Mouse (Mus musculus) gastrocnemius, postnatal 25 days (tissue): Measurements from ENCODE around the gene Rps13. TPM values are rescaled to one million over a fixed set of nuclear protein-coding genes. Genes with fewer than 3 reads are reported as not detected.

Experiments used
- DNase-seq: peaks from one replicate; pipeline ENCODE4 v3.0.0; 2022
- total RNA-seq, 2 experiments: library from RNA; stranded (reverse); gene quantifications; 1 replicate in 1 of 2; 2 replicates in 1 of 2; pipeline ENCODE4 v1.2.3; 2021

The Rps13 gene
- total RNA-seq, 2 experiments from 2014 or later = 232 to 233 TPM

DNA sequence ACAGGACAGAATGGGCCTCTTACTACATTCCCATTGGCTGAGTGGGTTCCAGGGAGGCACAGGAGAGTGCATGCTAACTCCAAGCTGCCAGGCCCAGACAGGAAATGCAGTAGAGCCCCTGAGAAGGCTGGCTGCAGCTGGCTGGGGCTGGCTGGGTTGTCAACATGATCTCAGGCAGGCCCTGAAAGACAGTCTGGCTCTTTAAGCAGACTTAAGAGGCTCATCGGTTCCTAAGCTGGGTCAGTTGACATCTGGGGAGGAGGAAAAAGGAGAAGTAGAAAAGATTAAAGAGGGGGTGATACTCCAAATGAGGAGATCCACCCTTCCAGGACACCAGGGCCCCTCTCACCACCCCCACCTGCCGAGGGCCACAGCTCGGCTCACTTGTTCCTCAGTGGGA, 39.0 kb downstream of the Rps13 start:
- DNase-seq = no peak

DNA sequence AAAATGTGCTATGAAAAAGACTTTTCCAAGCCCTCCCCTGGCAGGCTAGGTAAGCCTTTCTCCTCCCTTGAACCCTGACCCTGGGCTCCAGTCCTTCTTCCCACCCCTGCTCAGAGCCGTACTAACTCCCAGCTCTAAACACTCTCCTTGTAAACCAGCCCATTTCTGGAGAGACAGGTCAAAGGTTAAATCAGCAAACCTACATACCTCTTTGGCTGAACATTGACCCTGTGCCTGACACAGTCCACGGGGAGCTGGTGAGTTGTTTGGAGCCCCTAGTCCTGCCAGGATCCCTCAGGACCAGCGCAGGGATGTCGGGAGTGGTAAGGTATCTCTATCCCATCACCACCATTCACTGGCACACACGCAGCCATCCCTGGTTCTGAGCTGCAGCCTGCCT, 41.6 kb downstream of the Rps13 start:
- DNase-seq = no peak

- no peak for DNase-seq
Measured at GRCm38 (mm10) chr7:116290559-116290958, 43.4 kb downstream of the Rps13 start.

DNA sequence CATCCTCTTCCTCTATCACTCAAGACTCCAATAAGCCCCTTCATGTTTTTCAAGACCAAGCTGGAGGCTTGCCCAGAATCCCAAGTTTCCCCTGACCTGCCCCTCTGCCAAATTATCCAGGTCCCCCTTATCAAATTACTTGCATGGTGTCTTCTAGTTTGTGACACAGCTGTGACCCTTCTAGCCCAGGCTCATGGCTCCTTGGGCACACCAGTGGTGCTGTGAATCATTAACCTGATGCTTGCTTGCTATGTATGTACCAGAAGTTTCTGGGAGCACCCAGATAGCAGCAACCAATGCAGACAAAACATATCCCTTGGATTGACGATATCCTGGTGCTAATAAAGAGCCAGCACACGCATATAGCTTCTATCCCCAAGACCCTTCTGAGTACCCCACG, 45.0 kb downstream of the Rps13 start:
- DNase-seq = no peak

- DNase-seq = no peak
Measured at GRCm38 (mm10) chr7:116287959-116288358, 46.0 kb downstream of the Rps13 start.

GRCm38 (mm10) chr7:116286611-116287355, 47.2 kb downstream of the Rps13 start:
- DNase-seq = no peak

DNA sequence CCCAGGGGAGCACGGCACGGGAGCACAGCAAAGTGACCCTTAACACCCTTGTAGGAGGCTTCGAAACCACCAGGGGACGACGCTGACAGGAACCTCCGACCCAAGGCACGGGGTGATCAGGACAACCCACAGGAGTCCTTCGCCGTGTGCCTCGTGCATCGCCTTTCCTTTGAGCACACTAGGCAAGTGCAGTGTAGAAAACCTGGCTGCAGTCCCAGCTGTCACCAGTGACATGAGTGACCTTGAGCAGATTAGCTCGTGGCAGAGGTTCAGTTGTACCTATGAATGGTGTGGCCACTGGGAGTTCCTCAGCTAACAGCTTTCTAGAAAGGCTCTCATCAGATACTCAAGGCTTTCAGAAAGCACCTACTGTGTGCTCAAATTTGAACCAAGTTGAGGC, 47.8 kb downstream of the Rps13 start:
- DNase-seq = no peak

DNA sequence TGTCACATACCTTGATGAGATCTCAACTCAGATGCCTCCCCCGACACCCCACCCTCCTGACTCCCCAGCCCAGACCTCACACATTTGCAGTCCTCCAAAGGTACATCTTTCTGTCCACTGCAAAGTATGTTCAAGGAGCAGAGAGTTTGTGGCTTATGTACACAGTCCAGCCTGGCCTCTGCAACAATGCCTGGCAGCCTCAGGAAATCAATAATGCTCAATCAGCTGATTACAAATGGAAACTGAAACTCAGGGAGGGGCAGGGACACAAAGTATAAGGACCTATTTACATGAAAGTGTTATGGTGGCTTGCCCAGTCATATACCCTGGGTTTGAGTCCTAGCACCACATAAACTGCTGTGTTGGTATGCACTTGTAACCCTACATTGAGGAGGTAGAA, 48.8 kb downstream of the Rps13 start:
- no peak for DNase-seq

DNA sequence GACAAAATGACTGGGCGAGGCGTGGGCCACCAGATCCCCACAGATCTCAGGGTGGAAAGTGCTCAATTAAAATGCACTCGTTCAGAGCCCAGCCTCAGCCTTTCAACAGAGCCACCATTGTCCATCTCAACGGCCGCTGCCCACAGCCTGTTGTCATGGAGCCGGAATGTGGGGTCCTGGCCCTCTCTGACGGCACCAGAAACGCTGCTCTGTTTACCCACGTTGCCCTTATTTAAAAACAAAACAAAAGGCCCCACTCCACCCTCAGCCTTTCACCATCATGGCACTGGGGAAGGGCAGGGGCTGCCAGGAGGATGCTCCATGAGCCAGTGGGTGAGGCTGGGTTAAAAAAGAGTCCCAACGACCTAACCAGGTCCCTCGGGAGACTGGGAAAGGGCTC, 51.2 kb downstream of the Rps13 start:
- no peak for DNase-seq

Other genes with a start within 250 kb of the Rps13 start
- 1 to 10 TPM; 1.4 to 2.0 TPM for gene Gm4353, start 249.6 kb downstream of the Rps13 start, total RNA-seq
- gene Plekha7, start 25.8 kb downstream of the Rps13 start, total RNA-seq = 1 to 10 TPM; 1.4 to 1.7 TPM
- 1 to 10 TPM; 6.4 to 6.9 TPM for gene Pik3c2a, start 109.3 kb upstream of the Rps13 start, total RNA-seq
- 1 to 10 TPM; 6.2 to 9.2 TPM for gene Nucb2, start 170.2 kb upstream of the Rps13 start, total RNA-seq